Mouse (Mus musculus) limb, embryonic 11.5 days (tissue): ENCODE measurements around the gene Mllt3. TPM values are rescaled to one million over a fixed set of nuclear protein-coding genes. Genes with fewer than 3 reads are reported as not detected.

Source experiments
- ATAC-seq: fragments of 200-750 bp; cut with Nextera tagmentation; 2 replicates; pipeline ENCODE4 v1.8.0; 2017; ENCODE audit warnings: low read depth; ENCODE audit not compliant: insufficient number of reproducible peaks, low FRiP score, low TSS enrichment
- DNase-seq: peaks from one replicate; pipeline ENCODE4 v3.0.0-alpha.2; 2015; ENCODE audit warnings: low spot score
- H3K27ac ChIP-seq: fragments of 300-500 bp; sonication (generic); replicated peaks from 2 replicates; pipeline ENCODE4 v1.5.1; 2014; ENCODE audit warnings: low read depth, mild to moderate bottlenecking, low read length
- H3K27me3 ChIP-seq: fragments of 300-500 bp; sonication (generic); 2 replicates; pipeline ENCODE4 v1.6.1; 2014; ENCODE audit warnings: mild to moderate bottlenecking, low read length, mixed read lengths; ENCODE audit not compliant: control insufficient read depth, insufficient read depth
- H3K36me3 ChIP-seq: fragments of 300-500 bp; sonication (generic); 2 replicates; pipeline ENCODE4 v1.6.1; 2014; ENCODE audit warnings: mild to moderate bottlenecking, low read length, moderate library complexity, mixed read lengths; ENCODE audit not compliant: control insufficient read depth, insufficient read depth
- H3K4me1 ChIP-seq: fragments of 300-500 bp; sonication (generic); 2 replicates; pipeline ENCODE4 v1.6.1; 2014; ENCODE audit warnings: low read length, mixed read lengths; ENCODE audit not compliant: control insufficient read depth, insufficient read depth
- H3K4me2 ChIP-seq: fragments of 300-500 bp; sonication (generic); 2 replicates; pipeline ENCODE4 v1.6.1; 2014; ENCODE audit warnings: low read depth, mild to moderate bottlenecking, moderate library complexity; ENCODE audit not compliant: severe bottlenecking
- H3K4me3 ChIP-seq: fragments of 300-500 bp; sonication (generic); 2 replicates; pipeline ENCODE4 v1.5.1; 2014; ENCODE audit warnings: low read depth, low read length
- H3K9ac ChIP-seq: fragments of 300-500 bp; sonication (generic); 2 replicates; pipeline ENCODE4 v1.6.1; 2014; ENCODE audit warnings: mild to moderate bottlenecking, low read length
- H3K9me3 ChIP-seq: fragments of 300-500 bp; sonication (generic); 2 replicates; pipeline ENCODE4 v1.6.1; 2016; ENCODE audit warnings: low read length; ENCODE audit not compliant: control insufficient read depth
- WGBS: fragments of 180-500 bp; shearing (Covaris S2); extraction: QIAGEN DNeasy Blood & Tissue Kit; methylation state at CpG from one replicate; pipeline ENCODE4 v1.1.7; 2014; 5-methylcytosine and 5-hydroxymethylcytosine counted together
- polyA plus RNA-seq: library from polyadenylated mRNA; unstranded; fragments of >200 nt; fragmentation: Nextera tagmentation; extraction: Ambion mirVana; gene quantifications from 2 replicates; pipeline ENCODE4 v1.2.1, GENCODE M21; 2014

Mllt3 gene
- polyA plus RNA-seq, 1 experiment from 2014 or later, result 60.0 TPM

DNA sequence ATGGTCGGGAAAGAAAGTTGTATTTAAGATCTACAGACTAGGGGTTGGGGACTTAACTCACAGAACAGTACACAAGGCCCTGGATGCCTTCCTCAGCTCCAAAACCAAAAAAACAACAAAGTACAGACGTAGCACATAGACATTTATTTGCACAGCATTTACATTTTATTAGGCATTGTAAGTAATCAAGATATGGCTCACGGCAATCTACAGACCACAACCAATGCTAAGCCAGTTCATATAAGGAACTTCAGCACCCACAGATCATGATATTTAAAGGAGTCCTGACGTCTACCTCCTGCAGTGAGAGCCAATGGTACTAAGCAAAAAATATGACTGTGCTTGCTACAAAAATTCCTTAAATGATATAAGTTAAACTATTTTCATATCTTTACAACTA lies 13.5 kb downstream of the Mllt3 start:
- DNase-seq (no peak), ATAC-seq (no peak)
- Histone ChIP-seq H3K36me3 (no peaks in the 10 kb centered on the region), H3K9me3 (no peaks in the 10 kb centered on the region), H3K9ac (no peak overlapping the region), H3K27ac (no peak overlapping the region), H3K4me1 (peaks cover 20% of the 10 kb centered on the region; the same call in 1 of the 2 replicates), H3K4me2 (no peak overlapping the region), H3K4me3 (no peak overlapping the region), H3K27me3 (no peaks in the 10 kb centered on the region)
- WGBS, result 69% methylated on average over 4 of the region's 4 CpGs

DNA sequence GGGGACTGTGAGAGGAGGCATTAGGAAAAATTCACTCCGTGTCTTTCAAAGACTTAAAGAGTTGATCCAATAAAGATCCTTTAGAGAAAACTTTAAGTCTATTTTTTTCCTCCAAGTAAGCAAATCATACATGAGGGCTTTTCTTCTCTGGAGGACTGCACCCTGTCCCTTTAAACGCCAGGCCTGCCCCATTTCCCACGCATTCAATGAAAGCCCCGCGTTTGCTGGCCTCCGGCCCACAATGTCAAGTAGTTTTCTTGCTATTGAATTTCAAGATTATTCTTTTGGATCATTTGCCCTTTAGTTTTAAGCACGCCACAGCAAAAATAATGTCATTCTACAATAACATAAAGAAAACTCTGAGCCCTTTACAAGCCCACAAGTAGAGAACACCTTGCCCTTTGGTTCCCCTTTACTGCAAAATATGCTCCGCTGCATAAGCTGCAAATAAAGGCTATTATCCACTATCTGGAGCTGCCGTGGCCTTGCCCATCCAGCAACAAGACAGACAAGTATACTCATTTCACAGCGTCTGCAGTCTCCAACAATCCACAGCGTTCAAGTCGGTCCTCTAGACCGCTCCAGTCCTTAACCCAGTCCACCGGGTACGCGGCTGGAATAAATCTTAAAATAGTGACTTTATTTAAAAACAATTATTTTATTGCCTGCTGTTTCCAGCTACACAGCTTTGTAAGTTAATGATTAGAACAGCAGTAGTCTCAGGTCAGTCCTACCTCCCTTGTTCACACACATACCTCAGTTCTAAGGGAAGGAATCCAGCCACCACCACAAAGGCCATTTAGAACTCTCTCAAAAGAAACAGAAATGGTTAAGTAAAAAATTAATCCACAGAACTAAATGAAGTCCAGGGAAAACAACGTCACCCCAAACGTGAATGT lies 15.5 kb downstream of the Mllt3 start:
- Histone ChIP-seq H3K27me3 (no peaks in the 10 kb centered on the region), H3K4me3 (no peak overlapping the region), H3K4me2 (no peak overlapping the region), H3K27ac (no peak overlapping the region), H3K9me3 (no peaks in the 10 kb centered on the region), H3K9ac (no peak overlapping the region), H3K36me3 (no peaks in the 10 kb centered on the region), H3K4me1 (peaks cover 24% of the 10 kb centered on the region; the same call in 1 of the 2 replicates)
- no peak for DNase-seq
- no peak for ATAC-seq
- 47% methylated on average over 18 of the region's 18 CpGs for whole genome bisulfite sequencing

GRCm38 (mm10) chr4:88015765-88016164 lies 17.4 kb downstream of the Mllt3 start:
- DNase-seq (no peak), ATAC-seq (no peak)
- Histone ChIP-seq H3K4me2 (no peak overlapping the region), H3K36me3 (no peaks in the 10 kb centered on the region), H3K4me1 (peaks cover 29% of the 10 kb centered on the region; the same call in 1 of the 2 replicates), H3K9ac (no peak overlapping the region), H3K4me3 (no peak overlapping the region), H3K27me3 (no peaks in the 10 kb centered on the region), H3K9me3 (no peaks in the 10 kb centered on the region), H3K27ac (no peak overlapping the region)
- WGBS, result 68% methylated on average over 5 of the region's 5 CpGs

GRCm38 (mm10) chr4:88015261-88015660 lies 17.9 kb downstream of the Mllt3 start:
- H3K4me2 ChIP-seq, result no peak overlapping the region
- peaks cover 29% of the 10 kb centered on the region; the same call in 1 of the 2 replicates for H3K4me1 ChIP-seq
- no peak overlapping the region for H3K27ac ChIP-seq
- H3K9ac ChIP-seq, result no peak overlapping the region
- ATAC-seq (no peak), DNase-seq (no peak)
- 60% methylated on average over 7 of the region's 7 CpGs for WGBS
- no peaks in the 10 kb centered on the region for H3K36me3 ChIP-seq
- no peaks in the 10 kb centered on the region for H3K27me3 ChIP-seq
- H3K4me3 ChIP-seq, result no peak overlapping the region
- no peaks in the 10 kb centered on the region for H3K9me3 ChIP-seq

- ATAC-seq, result no peak
- H3K4me3 ChIP-seq, result no peak overlapping the region
- no peak overlapping the region for H3K9ac ChIP-seq
- H3K9me3 ChIP-seq, result no peaks in the 10 kb centered on the region
- WGBS, result 10% methylated on average over 4 of the region's 4 CpGs
- 0 out of 2 replicates have a peak, but pooled peaks cover 2% of the 10 kb centered on the region for H3K36me3 ChIP-seq
- DNase-seq, result peak; percentile 35
- no peak overlapping the region for H3K27ac ChIP-seq
- peaks cover 20% of the 10 kb centered on the region; the same call in 1 of the 2 replicates for H3K4me1 ChIP-seq
- H3K27me3 ChIP-seq, result no peaks in the 10 kb centered on the region
- no peak overlapping the region for H3K4me2 ChIP-seq
Measured at GRCm38 (mm10) chr4:88012774-88013173, 20.4 kb downstream of the Mllt3 start.

GRCm38 (mm10) chr4:88011870-88012572 lies 21.1 kb downstream of the Mllt3 start:
- Histone ChIP-seq H3K4me1 (peaks cover 16% of the 10 kb centered on the region; the same call in 1 of the 2 replicates), H3K9me3 (no peaks in the 10 kb centered on the region), H3K36me3 (0 out of 2 replicates have a peak, but pooled peaks cover 2% of the 10 kb centered on the region), H3K4me3 (no peak overlapping the region), H3K4me2 (no peak overlapping the region), H3K27me3 (no peaks in the 10 kb centered on the region), H3K9ac (no peak overlapping the region), H3K27ac (no peak overlapping the region)
- ATAC-seq (no peak), DNase-seq (peak; percentile 20)
- 55% methylated on average over 4 of the region's 4 CpGs for WGBS

DNA sequence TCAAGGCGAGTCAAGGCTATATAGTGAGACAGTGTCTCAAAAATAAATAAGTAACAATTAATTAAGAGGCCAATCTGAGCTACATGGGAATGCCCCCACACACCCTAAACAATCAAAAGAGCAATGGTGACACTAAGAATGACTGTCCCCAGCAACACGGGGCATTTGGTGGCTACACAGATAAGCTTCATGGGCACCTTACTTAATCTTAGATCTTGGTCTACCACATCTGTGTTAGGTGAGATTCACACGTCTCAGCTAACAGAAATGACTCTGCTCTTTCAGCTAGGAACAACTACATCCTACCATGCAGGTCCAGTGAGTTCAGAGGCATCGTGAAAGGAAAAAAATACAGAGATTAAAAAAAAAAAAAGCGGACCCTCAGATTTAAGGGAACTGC lies 22.7 kb downstream of the Mllt3 start:
- H3K36me3 ChIP-seq, result 0 out of 2 replicates have a peak, but pooled peaks cover 2% of the 10 kb centered on the region
- H3K4me3 ChIP-seq, result no peak overlapping the region
- H3K27ac ChIP-seq, result no peak overlapping the region
- H3K4me1 ChIP-seq, result peaks cover 13% of the 10 kb centered on the region; the same call in 1 of the 2 replicates
- no peak overlapping the region for H3K4me2 ChIP-seq
- DNase-seq (no peak), ATAC-seq (no peak)
- no peaks in the 10 kb centered on the region for H3K9me3 ChIP-seq
- no peak overlapping the region for H3K9ac ChIP-seq
- WGBS, result 84% methylated on average over 5 of the region's 5 CpGs
- H3K27me3 ChIP-seq, result no peaks in the 10 kb centered on the region

GRCm38 (mm10) chr4:88005801-88006200 lies 27.4 kb downstream of the Mllt3 start:
- H3K9ac ChIP-seq, result no peak overlapping the region
- no peak for ATAC-seq
- no peak for DNase-seq
- no peak overlapping the region for H3K4me2 ChIP-seq
- H3K9me3 ChIP-seq, result no peaks in the 10 kb centered on the region
- no peaks in the 10 kb centered on the region for H3K27me3 ChIP-seq
- no peak overlapping the region for H3K27ac ChIP-seq
- WGBS, result 95% methylated on average over 3 of the region's 3 CpGs
- H3K4me3 ChIP-seq, result no peak overlapping the region
- H3K36me3 ChIP-seq, result 0 out of 2 replicates have a peak, but pooled peaks cover 2% of the 10 kb centered on the region
- no peaks in the 10 kb centered on the region for H3K4me1 ChIP-seq
